In genomic region chr5:89701241-89702007, GRCm38 (mm10) we compare ENCODE assay signal across 9 mouse cellular contexts.
A peak's percentile ranks its signal among the peaks of the same experiment; 100 is the strongest.
DNase-seq lines count a peak whose midpoint lies in the region; ATAC-seq lines count a peak whose summit lies in the region.
"Had no signal": no experiment of that assay in that cellular context is flagged by ENCODE, and none has a peak within 500 bp of the region (broad histone marks: within the 10 kb centered on the region; RNA-seq: fewer than 3 reads in every experiment).

No protein-coding gene starts in this region.

- no peaks in the 10 kb centered on the region for H3K9me3 ChIP-seq in kidney, embryonic 16.5 days (ENCODE audit: low read length)
- H3K9me3 ChIP-seq in heart, embryonic 16.5 days (replicated peaks; ENCODE audit: control insufficient read depth, low read length) = no peaks in the 10 kb centered on the region
- H3K9me3 ChIP-seq in neural tube, embryonic 15.5 days (replicated peaks) = no peaks in the 10 kb centered on the region
- H3K9me3 ChIP-seq: megakaryocyte, embryonic 14.5 days had no signal

- no peak overlapping the region for H3K4me3 ChIP-seq in kidney, embryonic 16.5 days (ENCODE audit: low read length)
- no peak overlapping the region for H3K4me3 ChIP-seq in heart, embryonic 16.5 days (ENCODE audit: low read length)
- H3K4me3 ChIP-seq in neural tube, embryonic 15.5 days (replicated peaks) = no peak overlapping the region
- H3K4me3 ChIP-seq: megakaryocyte, embryonic 14.5 days had no signal

- WGBS in kidney, embryonic 16.5 days = 84% methylated on average over 9 of the region's 9 CpGs
- 35% methylated on average over 9 of the region's 9 CpGs for WGBS in heart, embryonic 16.5 days
- WGBS in neural tube, embryonic 15.5 days = 50% methylated on average over 9 of the region's 9 CpGs

- H3K36me3 ChIP-seq in kidney, embryonic 16.5 days (ENCODE audit: insufficient read depth, low read length) = no peaks in the 10 kb centered on the region
- 0 out of 2 replicates have a peak, but pooled peaks cover 2% of the 10 kb centered on the region for H3K36me3 ChIP-seq in heart, embryonic 16.5 days (ENCODE audit: control insufficient read depth, insufficient read depth)
- H3K36me3 ChIP-seq in neural tube, embryonic 15.5 days = no peaks in the 10 kb centered on the region

- H3K4me1 ChIP-seq in kidney, embryonic 16.5 days (ENCODE audit: insufficient read depth, low read length) = peaks cover 5% of the 10 kb centered on the region; the same call in 1 of the 2 replicates
- peaks cover 17% of the 10 kb centered on the region for H3K4me1 ChIP-seq in heart, embryonic 16.5 days (ENCODE audit: control insufficient read depth, insufficient read depth, low read length)
- peaks cover 8% of the 10 kb centered on the region; the same call in 1 of the 2 replicates for H3K4me1 ChIP-seq in neural tube, embryonic 15.5 days
- H3K4me1 ChIP-seq: megakaryocyte, embryonic 14.5 days had no signal

- H3K9ac ChIP-seq in kidney, embryonic 16.5 days (replicated peaks; ENCODE audit: low read length) = no peak overlapping the region
- H3K9ac ChIP-seq in heart, embryonic 16.5 days (ENCODE audit: low read length) = no peak overlapping the region
- no peak overlapping the region for H3K9ac ChIP-seq in neural tube, embryonic 15.5 days (replicated peaks)

- no peaks in the 10 kb centered on the region for H3K27me3 ChIP-seq in kidney, embryonic 16.5 days (ENCODE audit: insufficient read depth, low read length)
- no peaks in the 10 kb centered on the region for H3K27me3 ChIP-seq in heart, embryonic 16.5 days (ENCODE audit: control insufficient read depth, insufficient read depth, low read length)
- no peaks in the 10 kb centered on the region for H3K27me3 ChIP-seq in neural tube, embryonic 15.5 days (replicated peaks)
- H3K27me3 ChIP-seq: megakaryocyte, embryonic 14.5 days had no signal

- DNase-seq in kidney, adult 11 months = peak; percentile 11
- peak; percentile 21 for DNase-seq in cerebellum, adult 8-10 months
- peak; percentile 73 to 74 for DNase-seq in layer of hippocampus, postnatal 36 days
- no peak for DNase-seq in urinary bladder, postnatal 10 days (ENCODE audit: low spot score)
- DNase-seq in urinary bladder, postnatal 14 days (ENCODE audit: low spot score) = no peak

- no peak overlapping the region for H3K4me2 ChIP-seq in kidney, embryonic 16.5 days (replicated peaks; ENCODE audit: low read depth, low read length)
- no peak overlapping the region; the same call in 1 of the 2 replicates for H3K4me2 ChIP-seq in heart, embryonic 16.5 days (ENCODE audit: low read depth, low read length)
- H3K4me2 ChIP-seq in neural tube, embryonic 15.5 days = no peak overlapping the region; the same call in 1 of the 2 replicates

- no peak overlapping the region for H3K27ac ChIP-seq in kidney, embryonic 16.5 days (ENCODE audit: low read length)
- peak overlapping the region; percentile 68 for H3K27ac ChIP-seq in heart, embryonic 16.5 days (ENCODE audit: low read length)
- peak overlapping the region; percentile 48 for H3K27ac ChIP-seq in neural tube, embryonic 15.5 days (replicated peaks)

- ATAC-seq in kidney, embryonic 16.5 days (ENCODE audit: low FRiP score, low TSS enrichment) = no peak
- peak; percentile 88 for ATAC-seq in heart, embryonic 16.5 days (replicated peaks; ENCODE audit: extremely low read depth, insufficient read depth, low FRiP score)
- ATAC-seq in neural tube, embryonic 15.5 days (ENCODE audit: low FRiP score) = peak; percentile 88

Comparison
In these comparisons a context has a peak if more than half of its experiments do, and no peak if none do; other contexts are left out.
1. DNase-seq: peak in kidney, adult 11 months (single experiment), cerebellum, adult 8-10 months (single experiment) and layer of hippocampus, postnatal 36 days (2 of 2); none in urinary bladder, postnatal 10 days (single experiment) and urinary bladder, postnatal 14 days (single experiment).